Mouse (Mus musculus) CD8-positive naive resting alpha-beta T cell, adult 2 months (primary cell): Measurements from ENCODE around the gene Tomm40l.

ENCODE experiments used
- DNase-seq, 2 experiments: peaks; one replicate each; pipeline ENCODE4 v3.0.0; 2022; ENCODE audit warnings: low read depth in 2 of 2, low spot score in 2 of 2

Gene Tomm40l

GRCm38 (mm10) chr1:171195046-171195822 is 27.1 kb downstream of the Tomm40l start:
- DNase-seq = no peak

- no peak for DNase-seq
These were observed 28.1 kb downstream of the Tomm40l start for GRCm38 (mm10) chr1:171193911-171194830.

- no peak for DNase-seq
These were observed 29.0 kb downstream of the Tomm40l start for GRCm38 (mm10) chr1:171193093-171193840.

- DNase-seq = no peak
These were observed 30.0 kb downstream of the Tomm40l start for GRCm38 (mm10) chr1:171192283-171192682.

GRCm38 (mm10) chr1:171190832-171191231 is 31.5 kb downstream of the Tomm40l start:
- no peak for DNase-seq

- no peak for DNase-seq
These were observed 32.7 kb downstream of the Tomm40l start for GRCm38 (mm10) chr1:171189476-171190114.

- no peak for DNase-seq
These were observed 33.3 kb downstream of the Tomm40l start for GRCm38 (mm10) chr1:171189046-171189445.

GRCm38 (mm10) chr1:171187851-171188700 is 34.2 kb downstream of the Tomm40l start:
- DNase-seq = no peak

GRCm38 (mm10) chr1:171185655-171186054 is 36.7 kb downstream of the Tomm40l start:
- no peak for DNase-seq

GRCm38 (mm10) chr1:171184314-171184713 is 38.0 kb downstream of the Tomm40l start:
- peak in 1 of 2 experiments; percentile 16 for DNase-seq

- DNase-seq = no peak
These were observed 38.7 kb downstream of the Tomm40l start for GRCm38 (mm10) chr1:171183620-171184019.

GRCm38 (mm10) chr1:171183025-171183424 is 39.3 kb downstream of the Tomm40l start:
- no peak for DNase-seq

- no peak for DNase-seq
These were observed 42.7 kb downstream of the Tomm40l start for GRCm38 (mm10) chr1:171179487-171180171.

- DNase-seq = no peak
These were observed 49.5 kb downstream of the Tomm40l start for GRCm38 (mm10) chr1:171172779-171173178.

GRCm38 (mm10) chr1:171171138-171171537 is 51.2 kb downstream of the Tomm40l start:
- DNase-seq = no peak

GRCm38 (mm10) chr1:171169913-171170312 is 52.4 kb downstream of the Tomm40l start:
- DNase-seq = no peak

- no peak for DNase-seq
These were observed 53.4 kb downstream of the Tomm40l start for GRCm38 (mm10) chr1:171168906-171169305.
